Mouse (Mus musculus): Measurements from ENCODE around the gene Abcf2. TPM values are rescaled to one million over a fixed set of nuclear protein-coding genes. Genes with fewer than 3 reads are reported as not detected.
A peak's percentile ranks its signal among the peaks of the same experiment; 100 is the strongest.

Abcf2 gene
- polyA plus RNA-seq (2016; fragmentation: Nextera tagmentation; extraction: Ambion mirVana) = 93.7 and 95.9 TPM in 2 replicates

- Histone ChIP-seq H3K4me1 (peaks cover 22% of the 10 kb centered on the region), H3K27ac (peak within 1 kb of the TSS; percentile 83), H3K9ac (peak within 1 kb of the TSS; percentile 77), H3K27me3 (replicated peaks) (no peaks in the 10 kb centered on the region), H3K4me3 (peak within 1 kb of the TSS; percentile 75), H3K4me2 (peak within 1 kb of the TSS; percentile 89), H3K36me3 (peaks cover 35% of the 10 kb centered on the region), H3K9me3 (replicated peaks) (no peaks in the 10 kb centered on the region)
- WGBS (ENCODE audit: insufficient replicate concordance) = under 1% methylated on average over 48 of the region's 48 CpGs
- peak; percentile 96 for ATAC-seq
These were observed at the start of gene Abcf2 for GRCm38 (mm10) chr5:24577183-24577929. Gene Abcf2, minus strand, starts transcription at chr5:24577467.

- no peaks in the 10 kb centered on the region for H3K9me3 ChIP-seq (replicated peaks)
- peaks cover 6% of the 10 kb centered on the region; the same call in 1 of the 2 replicates for H3K4me1 ChIP-seq
- H3K4me3 ChIP-seq = no peak overlapping the region
- 36% methylated on average over 4 of the region's 4 CpGs for WGBS (ENCODE audit: insufficient replicate concordance)
- ATAC-seq = no peak
- no peak overlapping the region for H3K4me2 ChIP-seq
- no peak overlapping the region for H3K27ac ChIP-seq
- H3K36me3 ChIP-seq = no peaks in the 10 kb centered on the region
- H3K27me3 ChIP-seq (replicated peaks) = peaks cover 64% of the 10 kb centered on the region
- no peak overlapping the region for H3K9ac ChIP-seq
These were observed 47.5 kb upstream of the Abcf2 start for GRCm38 (mm10) chr5:24624822-24625120.

- Histone ChIP-seq H3K36me3 (no peaks in the 10 kb centered on the region), H3K4me1 (peaks cover 6% of the 10 kb centered on the region; the same call in 1 of the 2 replicates), H3K27ac (no peak within 1 kb of the TSS), H3K4me3 (peak within 1 kb of the TSS; percentile 48), H3K4me2 (peak within 1 kb of the TSS; percentile 58), H3K27me3 (replicated peaks) (peaks cover 64% of the 10 kb centered on the region), H3K9me3 (replicated peaks) (no peaks in the 10 kb centered on the region), H3K9ac (0 out of 2 replicates have a peak within 1 kb of the TSS, but pooled peaks have one; percentile 10)
- WGBS (ENCODE audit: insufficient replicate concordance) = 5% methylated on average over 35 of the region's 37 CpGs
- 0 out of 2 replicates have a peak, but pooled peaks have one; percentile 24 for ATAC-seq
These were observed 46.9 kb upstream of the Abcf2 start, which contains the start of gene Smarcd3 for GRCm38 (mm10) chr5:24623986-24624821. Gene Smarcd3, minus strand, starts transcription at chr5:24624411.

- Histone ChIP-seq H3K4me3 (no peak overlapping the region), H3K27me3 (replicated peaks) (peaks cover 70% of the 10 kb centered on the region), H3K9me3 (replicated peaks) (no peaks in the 10 kb centered on the region), H3K27ac (no peak overlapping the region), H3K4me1 (peaks cover 6% of the 10 kb centered on the region; the same call in 1 of the 2 replicates), H3K36me3 (no peaks in the 10 kb centered on the region), H3K4me2 (peak overlapping the region; percentile 58; the same call in 1 of the 2 replicates), H3K9ac (no peak overlapping the region)
- WGBS (ENCODE audit: insufficient replicate concordance) = 33% methylated on average over 8 of the region's 8 CpGs
- no peak for ATAC-seq
These were observed 46.0 kb upstream of the Abcf2 start for GRCm38 (mm10) chr5:24623041-24623985.

- WGBS (ENCODE audit: insufficient replicate concordance) = 62% methylated on average over 7 of the region's 7 CpGs
- Histone ChIP-seq H3K4me1 (peaks cover 6% of the 10 kb centered on the region; the same call in 1 of the 2 replicates), H3K27me3 (replicated peaks) (peaks cover 70% of the 10 kb centered on the region), H3K9me3 (replicated peaks) (no peaks in the 10 kb centered on the region), H3K4me2 (no peak overlapping the region), H3K4me3 (no peak overlapping the region), H3K9ac (no peak overlapping the region), H3K27ac (no peak overlapping the region), H3K36me3 (no peaks in the 10 kb centered on the region)
- no peak for ATAC-seq
These were observed 45.2 kb upstream of the Abcf2 start for GRCm38 (mm10) chr5:24622386-24623040.

GRCm38 (mm10) chr5:24620626-24621025 lies 43.4 kb upstream of the Abcf2 start:
- no peak overlapping the region for H3K4me2 ChIP-seq
- H3K9ac ChIP-seq = no peak overlapping the region
- 62% methylated on average over 8 of the region's 8 CpGs for WGBS (ENCODE audit: insufficient replicate concordance)
- no peaks in the 10 kb centered on the region for H3K9me3 ChIP-seq (replicated peaks)
- H3K4me1 ChIP-seq = peaks cover 6% of the 10 kb centered on the region; the same call in 1 of the 2 replicates
- peaks cover 70% of the 10 kb centered on the region for H3K27me3 ChIP-seq (replicated peaks)
- no peak for ATAC-seq
- H3K27ac ChIP-seq = no peak overlapping the region
- H3K36me3 ChIP-seq = no peaks in the 10 kb centered on the region
- no peak overlapping the region for H3K4me3 ChIP-seq

GRCm38 (mm10) chr5:24620116-24620515 lies 42.8 kb upstream of the Abcf2 start:
- H3K36me3 ChIP-seq = no peaks in the 10 kb centered on the region
- no peaks in the 10 kb centered on the region for H3K9me3 ChIP-seq (replicated peaks)
- no peak overlapping the region for H3K4me3 ChIP-seq
- 62% methylated on average over 8 of the region's 8 CpGs for WGBS (ENCODE audit: insufficient replicate concordance)
- H3K27me3 ChIP-seq (replicated peaks) = peaks cover 71% of the 10 kb centered on the region
- ATAC-seq = no peak
- H3K27ac ChIP-seq = no peak overlapping the region
- no peak overlapping the region for H3K9ac ChIP-seq
- peaks cover 6% of the 10 kb centered on the region; the same call in 1 of the 2 replicates for H3K4me1 ChIP-seq
- no peak overlapping the region for H3K4me2 ChIP-seq

GRCm38 (mm10) chr5:24618921-24619320 lies 41.7 kb upstream of the Abcf2 start:
- 57% methylated on average over 3 of the region's 3 CpGs for WGBS (ENCODE audit: insufficient replicate concordance)
- peaks cover 65% of the 10 kb centered on the region for H3K27me3 ChIP-seq (replicated peaks)

GRCm38 (mm10) chr5:24615097-24615496 lies 37.8 kb upstream of the Abcf2 start:
- no peaks in the 10 kb centered on the region for H3K36me3 ChIP-seq
- no peaks in the 10 kb centered on the region for H3K4me1 ChIP-seq
- no peak overlapping the region for H3K27ac ChIP-seq
- no peak overlapping the region for H3K9ac ChIP-seq
- no peak for ATAC-seq
- no peak overlapping the region for H3K4me3 ChIP-seq
- H3K4me2 ChIP-seq = no peak overlapping the region
- 51% methylated on average over 6 of the region's 6 CpGs for WGBS (ENCODE audit: insufficient replicate concordance)
- no peaks in the 10 kb centered on the region for H3K9me3 ChIP-seq (replicated peaks)
- H3K27me3 ChIP-seq (replicated peaks) = peaks cover 47% of the 10 kb centered on the region

More at GRCm38 (mm10) chr5:24618921-24619320, 41.7 kb upstream of the Abcf2 start:
- ATAC-seq = no peak
- no peak overlapping the region for H3K27ac ChIP-seq
- H3K36me3 ChIP-seq = no peaks in the 10 kb centered on the region
- H3K9me3 ChIP-seq (replicated peaks) = no peaks in the 10 kb centered on the region
- no peak overlapping the region for H3K9ac ChIP-seq
- H3K4me3 ChIP-seq = no peak overlapping the region
- H3K4me1 ChIP-seq = peaks cover 3% of the 10 kb centered on the region; the same call in 1 of the 2 replicates
- H3K4me2 ChIP-seq = no peak overlapping the region

GRCm38 (mm10) chr5:24612302-24612649 lies 35.0 kb upstream of the Abcf2 start:
- no peak overlapping the region for H3K27ac ChIP-seq
- no peak overlapping the region for H3K4me3 ChIP-seq
- 0 out of 2 replicates have a peak, but pooled peaks cover 3% of the 10 kb centered on the region for H3K4me1 ChIP-seq
- H3K9ac ChIP-seq = no peak overlapping the region
- H3K9me3 ChIP-seq (replicated peaks) = no peaks in the 10 kb centered on the region
- WGBS (ENCODE audit: insufficient replicate concordance) = 62% methylated on average over 5 of the region's 5 CpGs
- ATAC-seq = no peak
- H3K27me3 ChIP-seq (replicated peaks) = peaks cover 64% of the 10 kb centered on the region
- H3K4me2 ChIP-seq = no peak overlapping the region
- no peaks in the 10 kb centered on the region for H3K36me3 ChIP-seq
